Mouse (Mus musculus): ENCODE results near the gene Glt6d1. TPM values are rescaled to one million over a fixed set of nuclear protein-coding genes. Genes with fewer than 3 reads are reported as not detected.

Gene Glt6d1
- total and polyA plus RNA-seq, 2 experiments from 2014 or later = not detected

DNA sequence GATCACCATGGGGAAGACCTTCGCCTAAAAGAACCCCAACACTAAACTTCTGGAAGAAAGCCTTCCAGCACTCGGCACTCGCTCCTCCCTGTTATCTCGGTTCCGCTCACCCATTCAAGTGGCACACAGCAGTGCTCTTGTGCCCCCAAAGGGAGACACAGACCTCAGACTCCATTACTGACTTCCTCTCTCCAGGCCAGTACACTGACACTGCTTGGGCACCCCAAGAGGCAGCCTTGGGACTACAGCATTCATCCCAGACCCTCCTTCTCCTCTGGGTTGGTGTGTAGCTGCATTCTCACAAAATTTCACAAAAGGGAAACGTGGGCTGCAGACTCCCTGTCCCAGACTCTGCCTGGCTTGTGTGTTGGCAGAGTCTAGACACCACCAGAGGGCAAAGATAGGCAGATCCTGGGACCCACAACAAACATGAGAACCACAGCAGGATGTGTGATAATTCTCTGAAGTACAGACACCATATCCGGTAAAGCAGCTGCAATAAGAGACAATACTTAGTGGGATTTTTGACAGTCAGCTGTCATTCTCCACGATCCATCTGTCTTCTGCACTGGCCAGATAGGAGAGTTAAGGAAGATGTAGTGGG lies 12.8 kb upstream of the Glt6d1 start:
- Histone ChIP-seq H3K4me2 (ENCODE audit: low read depth, low read length, poor library complexity, severe bottlenecking) (no peak overlapping the region), H3K4me1 (ENCODE audit: insufficient read depth, low read length) (no peaks in the 10 kb centered on the region), H3K9ac (replicated peaks; ENCODE audit: low read length, poor library complexity, severe bottlenecking) (no peak overlapping the region), H3K36me3 (ENCODE audit: insufficient read depth, low read length) (no peaks in the 10 kb centered on the region), H3K9me3 (ENCODE audit: low read length) (no peaks in the 10 kb centered on the region), H3K4me3 (ENCODE audit: low read depth, low read length) (no peak overlapping the region), H3K27me3 (ENCODE audit: insufficient read depth, low read length) (no peaks in the 10 kb centered on the region), H3K27ac (ENCODE audit: low read depth, low read length) (no peak overlapping the region)
- no peak for DNase-seq (ENCODE audit: low spot score)
- 76% methylated on average over 8 of the region's 8 CpGs for WGBS
- TF ChIP-seq CTCF (IDR thresholded peaks at IDR 0.05) = no peak
- no peak for ATAC-seq (ENCODE audit: low FRiP score)

DNA sequence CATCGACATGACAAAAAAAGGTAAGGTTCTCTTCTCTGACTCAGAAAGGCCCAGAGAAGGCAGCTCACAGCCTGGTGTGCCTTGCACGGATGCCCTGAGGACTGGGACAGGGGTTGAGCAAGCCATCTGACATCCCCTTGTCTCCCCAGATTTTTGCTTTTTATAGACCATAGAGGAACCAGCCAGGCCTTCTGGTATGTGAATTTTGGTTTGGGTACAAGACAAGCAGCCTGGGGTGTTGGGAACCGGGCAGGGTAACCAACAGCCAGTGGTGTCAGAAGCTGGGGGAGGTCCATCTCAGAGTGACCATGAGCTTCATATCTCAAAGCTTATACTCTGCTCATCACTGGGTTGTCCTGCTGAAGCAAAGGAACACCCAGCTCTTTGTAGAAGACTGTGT lies 9.1 kb upstream of the Glt6d1 start:
- Histone ChIP-seq H3K4me2 (ENCODE audit: low read depth, low read length, poor library complexity, severe bottlenecking) (no peak overlapping the region), H3K9ac (replicated peaks; ENCODE audit: low read length, poor library complexity, severe bottlenecking) (no peak overlapping the region), H3K4me1 (ENCODE audit: insufficient read depth, low read length) (no peaks in the 10 kb centered on the region), H3K9me3 (ENCODE audit: low read length) (no peaks in the 10 kb centered on the region), H3K27me3 (ENCODE audit: insufficient read depth, low read length) (no peaks in the 10 kb centered on the region), H3K4me3 (ENCODE audit: low read depth, low read length) (no peak overlapping the region), H3K36me3 (ENCODE audit: insufficient read depth, low read length) (no peaks in the 10 kb centered on the region), H3K27ac (ENCODE audit: low read depth, low read length) (no peak overlapping the region)
- ATAC-seq (ENCODE audit: low FRiP score) = no peak
- WGBS = 87% methylated on average over 3 of the region's 3 CpGs
- TF ChIP-seq CTCF (IDR thresholded peaks at IDR 0.05) = no peak
- DNase-seq (ENCODE audit: low spot score) = no peak

DNA sequence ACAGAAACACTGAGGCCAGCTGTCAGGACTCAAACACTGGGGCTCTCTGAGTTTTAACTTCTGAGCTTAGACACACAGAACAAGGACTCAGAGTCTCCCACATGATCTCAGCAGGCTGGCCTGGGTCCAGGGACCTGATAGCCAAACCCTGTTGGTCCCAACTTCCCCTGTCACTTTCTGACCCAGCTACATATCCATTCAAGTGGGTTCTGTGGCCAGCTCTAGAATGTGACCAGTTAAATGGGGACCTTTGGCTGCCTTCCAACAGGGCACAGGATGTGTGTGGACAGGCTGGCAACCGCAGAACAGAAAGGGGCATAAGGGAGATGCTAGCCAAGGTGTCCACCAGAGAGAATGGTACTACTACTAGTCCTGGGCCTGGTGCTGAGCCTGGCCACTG lies 7.2 kb upstream of the Glt6d1 start, which contains the start of gene Lcn9:
Gene Lcn9 (plus strand): TSS at position 348 of the 400 bp plus-strand sequence.
- 75% methylated on average over 1 of the region's 1 CpGs for WGBS
- ATAC-seq (ENCODE audit: low FRiP score) (no peak), DNase-seq (ENCODE audit: low spot score) (no peak)
- TF ChIP-seq CTCF (IDR thresholded peaks at IDR 0.05) = no peak
- H3K4me2 ChIP-seq (ENCODE audit: low read depth, low read length, poor library complexity, severe bottlenecking) = no peak within 1 kb of the TSS
- no peak within 1 kb of the TSS for H3K4me3 ChIP-seq (ENCODE audit: low read depth, low read length)
- H3K36me3 ChIP-seq (ENCODE audit: insufficient read depth, low read length) = no peaks in the 10 kb centered on the region
- no peak within 1 kb of the TSS for H3K27ac ChIP-seq (ENCODE audit: low read depth, low read length)
- H3K9me3 ChIP-seq (ENCODE audit: low read length) = no peaks in the 10 kb centered on the region
- H3K27me3 ChIP-seq (ENCODE audit: insufficient read depth, low read length) = no peaks in the 10 kb centered on the region
- H3K4me1 ChIP-seq (ENCODE audit: insufficient read depth, low read length) = no peaks in the 10 kb centered on the region
- no peak within 1 kb of the TSS for H3K9ac ChIP-seq (replicated peaks; ENCODE audit: low read length, poor library complexity, severe bottlenecking)

DNA sequence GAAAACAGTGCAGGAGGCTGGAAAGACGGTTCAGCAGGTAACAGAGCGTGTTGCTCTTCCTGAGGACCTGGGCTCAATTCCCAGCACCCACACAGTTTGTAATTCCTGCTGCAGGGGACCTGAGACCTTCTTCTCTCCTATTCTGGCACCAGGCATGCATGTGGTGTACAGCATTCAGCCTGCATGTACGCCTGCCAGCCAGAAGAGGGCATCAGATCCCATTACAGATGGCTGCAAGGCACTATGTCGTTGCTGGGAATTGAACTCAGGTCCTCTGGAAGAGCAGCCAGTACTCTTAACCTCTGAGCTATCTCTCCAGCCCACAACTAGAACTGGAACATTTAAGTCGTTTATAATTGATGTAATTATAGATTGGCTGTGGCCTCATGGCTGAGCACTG lies 2.3 kb downstream of the Glt6d1 start:
- H3K27me3 ChIP-seq (ENCODE audit: insufficient read depth, low read length) = no peaks in the 10 kb centered on the region
- DNase-seq (ENCODE audit: low spot score) = no peak
- peak; percentile 11; the same call in 1 of the 2 replicates for TF ChIP-seq CTCF (IDR thresholded peaks at IDR 0.05)
- 76% methylated on average over 5 of the region's 5 CpGs for WGBS
- H3K27ac ChIP-seq (ENCODE audit: low read depth, low read length) = no peak overlapping the region
- no peak overlapping the region for H3K9ac ChIP-seq (replicated peaks; ENCODE audit: low read length, poor library complexity, severe bottlenecking)
- no peak overlapping the region for H3K4me2 ChIP-seq (ENCODE audit: low read depth, low read length, poor library complexity, severe bottlenecking)
- no peak overlapping the region for H3K4me3 ChIP-seq (ENCODE audit: low read depth, low read length)
- H3K36me3 ChIP-seq (ENCODE audit: insufficient read depth, low read length) = no peaks in the 10 kb centered on the region
- no peaks in the 10 kb centered on the region for H3K4me1 ChIP-seq (ENCODE audit: insufficient read depth, low read length)
- ATAC-seq (ENCODE audit: low FRiP score) = no peak
- no peaks in the 10 kb centered on the region for H3K9me3 ChIP-seq (ENCODE audit: low read length)

DNA sequence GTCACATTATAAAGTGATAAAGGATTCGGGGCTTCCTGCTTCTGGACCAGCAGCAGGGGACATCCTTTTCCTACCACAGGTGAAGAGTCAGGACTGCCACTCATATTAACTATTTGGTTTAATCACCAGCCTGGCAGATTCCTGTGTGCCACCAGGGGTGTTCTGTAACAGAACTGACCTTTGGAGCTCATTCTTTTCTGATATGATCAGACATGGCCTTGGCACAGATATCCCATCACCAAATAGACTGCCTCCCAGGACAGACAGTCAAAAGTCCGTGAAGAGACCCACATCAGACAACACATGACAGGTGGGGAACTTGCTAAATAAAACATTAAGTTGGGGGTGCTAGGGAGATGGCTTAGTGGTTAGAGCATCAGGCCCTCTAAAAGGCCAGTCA lies 3.9 kb downstream of the Glt6d1 start:
- DNase-seq (ENCODE audit: low spot score) = no peak
- no peak overlapping the region for H3K4me2 ChIP-seq (ENCODE audit: low read depth, low read length, poor library complexity, severe bottlenecking)
- no peaks in the 10 kb centered on the region for H3K4me1 ChIP-seq (ENCODE audit: insufficient read depth, low read length)
- WGBS = 68% methylated on average over 2 of the region's 2 CpGs
- H3K9me3 ChIP-seq (ENCODE audit: low read length) = no peaks in the 10 kb centered on the region
- no peak overlapping the region for H3K9ac ChIP-seq (replicated peaks; ENCODE audit: low read length, poor library complexity, severe bottlenecking)
- no peak for TF ChIP-seq CTCF (IDR thresholded peaks at IDR 0.05)
- H3K27ac ChIP-seq (ENCODE audit: low read depth, low read length) = no peak overlapping the region
- ATAC-seq (ENCODE audit: low FRiP score) = no peak
- no peaks in the 10 kb centered on the region for H3K27me3 ChIP-seq (ENCODE audit: insufficient read depth, low read length)
- no peaks in the 10 kb centered on the region for H3K36me3 ChIP-seq (ENCODE audit: insufficient read depth, low read length)
- no peak overlapping the region for H3K4me3 ChIP-seq (ENCODE audit: low read depth, low read length)

DNA sequence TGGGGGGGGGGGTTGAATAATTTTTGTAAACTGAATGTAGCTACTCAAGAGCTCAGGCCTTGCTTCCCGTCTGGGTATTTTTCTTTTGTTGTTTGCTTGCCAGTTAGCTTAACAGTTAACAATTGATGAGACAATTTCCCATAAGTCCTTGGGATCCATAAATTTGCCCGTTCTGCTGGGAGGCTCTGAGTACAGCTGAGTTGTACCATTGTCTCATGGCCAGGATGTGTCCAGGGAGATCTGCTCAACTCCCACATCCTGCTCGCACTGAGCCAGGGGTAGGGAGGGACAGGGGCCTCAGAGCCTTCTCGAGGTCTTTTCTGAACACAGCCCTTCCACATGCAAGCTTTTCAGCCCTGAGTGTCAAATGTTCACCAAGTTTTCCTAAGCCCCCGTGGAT lies 17.6 kb downstream of the Glt6d1 start:
- DNase-seq (ENCODE audit: low spot score) = no peak
- 26% methylated on average over 5 of the region's 5 CpGs for WGBS

More for the DNA sequence above, 17.6 kb downstream of the Glt6d1 start:
- no peak overlapping the region for H3K4me2 ChIP-seq (ENCODE audit: low read depth, low read length, poor library complexity, severe bottlenecking)
- no peak overlapping the region for H3K27ac ChIP-seq (ENCODE audit: low read depth, low read length)
- H3K9ac ChIP-seq (replicated peaks; ENCODE audit: low read length, poor library complexity, severe bottlenecking) = no peak overlapping the region
- H3K9me3 ChIP-seq (ENCODE audit: low read length) = no peaks in the 10 kb centered on the region
- no peaks in the 10 kb centered on the region for H3K4me1 ChIP-seq (ENCODE audit: insufficient read depth, low read length)
- TF ChIP-seq CTCF (IDR thresholded peaks at IDR 0.05) = no peak
- no peaks in the 10 kb centered on the region for H3K27me3 ChIP-seq (ENCODE audit: insufficient read depth, low read length)
- no peaks in the 10 kb centered on the region for H3K36me3 ChIP-seq (ENCODE audit: insufficient read depth, low read length)
- no peak overlapping the region for H3K4me3 ChIP-seq (ENCODE audit: low read depth, low read length)
- no peak for ATAC-seq (ENCODE audit: low FRiP score)

All from midbrain, postnatal 0 days (tissue).